Mouse (Mus musculus) hindbrain, embryonic 14.5 days (tissue): ENCODE data around the gene Myo16. TPM values are rescaled to one million over a fixed set of nuclear protein-coding genes. Genes with fewer than 3 reads are reported as not detected.

Experiments used
- ATAC-seq: fragments of 200-750 bp; cut with Nextera tagmentation; 2 replicates; pipeline ENCODE4 v1.8.0; 2017; ENCODE audit warnings: moderate number of reproducible peaks, mild to moderate bottlenecking, moderate TSS enrichment, moderate library complexity; ENCODE audit not compliant: low FRiP score
- DNase-seq: peaks from one replicate; pipeline ENCODE4 v3.0.0-alpha.2; 2015; ENCODE audit warnings: low spot score
- H3K27ac ChIP-seq: fragments of 300-500 bp; sonication (generic); 2 replicates; pipeline ENCODE4 v1.5.1; 2014; ENCODE audit warnings: mild to moderate bottlenecking, moderate library complexity
- H3K27me3 ChIP-seq: fragments of 300-500 bp; sonication (generic); 2 replicates; pipeline ENCODE4 v1.6.1; 2014; ENCODE audit warnings: mild to moderate bottlenecking, low read length, mixed read lengths; ENCODE audit not compliant: control insufficient read depth, insufficient read depth
- H3K36me3 ChIP-seq: fragments of 300-500 bp; sonication (generic); replicated peaks from 2 replicates; pipeline ENCODE4 v1.6.1; 2014; ENCODE audit not compliant: control insufficient read depth, insufficient read depth
- H3K4me1 ChIP-seq: fragments of 300-500 bp; sonication (generic); replicated peaks from 2 replicates; pipeline ENCODE4 v1.6.1; 2014; ENCODE audit warnings: antibody characterized with exemption, low read length, mixed read lengths; ENCODE audit not compliant: control insufficient read depth, insufficient read depth
- H3K4me2 ChIP-seq: fragments of 300-500 bp; sonication (generic); replicated peaks from 2 replicates; pipeline ENCODE4 v1.6.1; 2014; ENCODE audit warnings: mild to moderate bottlenecking, moderate library complexity
- H3K4me3 ChIP-seq: fragments of 300-500 bp; sonication (generic); replicated peaks from 2 replicates; pipeline ENCODE4 v1.5.1; 2014; ENCODE audit warnings: mild to moderate bottlenecking, low read length
- H3K9ac ChIP-seq: fragments of 300-500 bp; sonication (generic); 2 replicates; pipeline ENCODE4 v1.6.1; 2014
- H3K9me3 ChIP-seq: fragments of 300-500 bp; sonication (generic); 2 replicates; pipeline ENCODE4 v1.6.1; 2016; ENCODE audit warnings: low read length; ENCODE audit not compliant: control insufficient read depth
- WGBS: fragments of 180-500 bp; shearing (Covaris S2); extraction: QIAGEN DNeasy Blood & Tissue Kit; methylation state at CpG from one replicate; pipeline ENCODE4 v1.1.7; 2014; 5-methylcytosine and 5-hydroxymethylcytosine counted together
- polyA plus RNA-seq: library from polyadenylated mRNA; unstranded; fragments of >200 nt; fragmentation: Nextera tagmentation; extraction: Ambion mirVana; gene quantifications from 2 replicates; pipeline ENCODE4 v1.2.1, GENCODE M21; 2014

The Myo16 gene
- polyA plus RNA-seq, 1 experiment from 2014 or later, result 6.7 TPM

DNA sequence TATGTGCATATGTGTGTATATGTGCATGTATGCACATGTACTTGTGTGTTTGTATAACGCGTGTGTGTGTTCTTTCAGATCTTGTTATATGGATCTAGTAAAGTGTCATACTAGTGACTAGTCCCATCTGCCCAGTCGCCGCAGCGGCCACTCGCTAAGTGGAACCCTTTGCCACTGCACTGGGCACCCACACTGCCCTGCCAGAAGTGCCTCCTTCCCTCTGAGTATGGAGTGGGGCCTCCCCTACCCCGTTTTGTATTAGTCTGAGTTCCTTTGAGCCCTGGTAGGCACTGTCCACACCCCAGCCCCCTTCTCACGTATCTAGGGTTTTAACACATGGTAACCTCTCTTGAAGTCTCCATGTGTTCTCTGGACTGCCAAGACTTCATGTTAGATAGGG lies 264.3 kb downstream of the Myo16 start:
- Histone ChIP-seq H3K27me3 (no peaks in the 10 kb centered on the region), H3K36me3 (no peaks in the 10 kb centered on the region; the same call in 1 of the 2 replicates), H3K4me3 (no peak overlapping the region), H3K27ac (no peak overlapping the region), H3K4me2 (no peak overlapping the region), H3K9me3 (no peaks in the 10 kb centered on the region), H3K4me1 (peaks cover 7% of the 10 kb centered on the region; the same call in 1 of the 2 replicates), H3K9ac (no peak overlapping the region)
- 92% methylated on average over 8 of the region's 8 CpGs for WGBS
- ATAC-seq (no peak), DNase-seq (no peak)

- ATAC-seq (no peak), DNase-seq (no peak)
- Histone ChIP-seq H3K4me2 (no peak overlapping the region), H3K27me3 (no peaks in the 10 kb centered on the region), H3K4me1 (0 out of 2 replicates have a peak, but pooled peaks cover under 1% of the 10 kb centered on the region), H3K36me3 (no peaks in the 10 kb centered on the region), H3K9me3 (no peaks in the 10 kb centered on the region), H3K27ac (no peak overlapping the region), H3K9ac (no peak overlapping the region), H3K4me3 (no peak overlapping the region)
- 40% methylated on average over 7 of the region's 7 CpGs for WGBS
Measured at GRCm38 (mm10) chr8:10418971-10419370, 265.3 kb downstream of the Myo16 start.

DNA sequence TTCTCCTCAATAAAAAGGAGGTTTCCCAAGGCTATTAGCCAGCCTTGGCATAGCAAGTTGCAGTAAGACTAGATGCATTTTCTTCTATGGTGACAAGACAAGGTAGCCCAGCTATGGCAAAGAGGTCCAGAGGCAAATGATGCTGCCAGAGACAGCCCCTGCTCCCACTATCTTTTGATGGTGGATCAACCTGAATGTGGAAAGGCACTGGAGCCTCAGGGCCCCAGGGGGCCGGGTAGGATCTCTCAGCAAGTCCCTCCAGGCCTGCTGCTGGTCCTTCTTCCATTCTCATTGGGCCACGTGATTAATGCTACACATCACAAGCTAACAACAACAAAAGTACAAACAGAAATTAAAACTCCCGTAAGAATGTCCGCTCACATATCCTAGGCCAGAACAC lies 266.0 kb downstream of the Myo16 start:
- WGBS, result 86% methylated on average over 4 of the region's 4 CpGs
- no peak overlapping the region for H3K9ac ChIP-seq
- no peak overlapping the region for H3K4me2 ChIP-seq
- no peak overlapping the region for H3K4me3 ChIP-seq
- H3K27me3 ChIP-seq, result no peaks in the 10 kb centered on the region
- H3K27ac ChIP-seq, result no peak overlapping the region
- DNase-seq (no peak), ATAC-seq (no peak)
- H3K36me3 ChIP-seq, result no peaks in the 10 kb centered on the region
- H3K9me3 ChIP-seq, result no peaks in the 10 kb centered on the region
- no peaks in the 10 kb centered on the region for H3K4me1 ChIP-seq

GRCm38 (mm10) chr8:10420551-10420950 lies 266.8 kb downstream of the Myo16 start:
- no peak overlapping the region for H3K27ac ChIP-seq
- H3K9me3 ChIP-seq, result no peaks in the 10 kb centered on the region
- DNase-seq (no peak), ATAC-seq (no peak)
- H3K4me1 ChIP-seq, result no peaks in the 10 kb centered on the region
- H3K27me3 ChIP-seq, result no peaks in the 10 kb centered on the region
- H3K9ac ChIP-seq, result no peak overlapping the region
- H3K4me2 ChIP-seq, result no peak overlapping the region
- H3K4me3 ChIP-seq, result no peak overlapping the region
- no peaks in the 10 kb centered on the region for H3K36me3 ChIP-seq
- 81% methylated on average over 6 of the region's 6 CpGs for WGBS

GRCm38 (mm10) chr8:10421516-10422090 lies 267.9 kb downstream of the Myo16 start:
- Histone ChIP-seq H3K27me3 (no peaks in the 10 kb centered on the region), H3K4me1 (no peaks in the 10 kb centered on the region), H3K27ac (no peak overlapping the region), H3K4me3 (no peak overlapping the region), H3K4me2 (no peak overlapping the region), H3K36me3 (no peaks in the 10 kb centered on the region), H3K9ac (no peak overlapping the region), H3K9me3 (no peaks in the 10 kb centered on the region)
- no peak for DNase-seq
- no peak for ATAC-seq
- 79% methylated on average over 9 of the region's 9 CpGs for WGBS

DNA sequence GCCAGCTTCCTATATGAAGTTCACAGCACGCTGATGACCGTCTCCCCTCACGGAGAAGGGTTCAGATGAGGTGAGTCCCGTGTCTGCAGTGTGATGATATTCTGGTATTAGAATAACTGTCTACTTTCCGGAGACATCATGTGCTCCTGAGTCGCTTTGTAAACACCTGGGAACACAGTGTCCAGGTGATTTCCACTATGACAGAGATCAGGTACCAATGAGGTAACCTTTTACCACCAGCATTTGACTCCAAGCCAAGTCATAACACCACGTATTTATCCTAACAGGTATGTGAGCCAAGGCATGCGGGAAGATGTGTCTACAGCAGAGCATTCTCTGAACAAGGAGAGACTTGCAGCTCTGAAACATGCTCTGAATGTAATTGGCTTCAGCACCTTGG lies 281.8 kb downstream of the Myo16 start:
- no peaks in the 10 kb centered on the region for H3K9me3 ChIP-seq
- 86% methylated on average over 8 of the region's 8 CpGs for WGBS

GRCm38 (mm10) chr8:10438772-10439171 lies 285.1 kb downstream of the Myo16 start:
- Histone ChIP-seq H3K4me1 (peaks cover 17% of the 10 kb centered on the region), H3K4me3 (no peak overlapping the region), H3K36me3 (0 out of 2 replicates have a peak, but pooled peaks cover 8% of the 10 kb centered on the region), H3K4me2 (no peak overlapping the region), H3K27ac (no peak overlapping the region), H3K27me3 (no peaks in the 10 kb centered on the region), H3K9me3 (no peaks in the 10 kb centered on the region), H3K9ac (no peak overlapping the region)
- WGBS, result 16% methylated on average over 11 of the region's 11 CpGs
- peak; percentile 87 for DNase-seq
- ATAC-seq, result peak; percentile 48

More for the DNA sequence above, 281.8 kb downstream of the Myo16 start:
- Histone ChIP-seq H3K27me3 (no peaks in the 10 kb centered on the region), H3K27ac (no peak overlapping the region), H3K4me2 (no peak overlapping the region), H3K4me1 (peaks cover 17% of the 10 kb centered on the region), H3K36me3 (no peaks in the 10 kb centered on the region), H3K4me3 (no peak overlapping the region), H3K9ac (no peak overlapping the region)
- ATAC-seq (no peak), DNase-seq (no peak)

DNA sequence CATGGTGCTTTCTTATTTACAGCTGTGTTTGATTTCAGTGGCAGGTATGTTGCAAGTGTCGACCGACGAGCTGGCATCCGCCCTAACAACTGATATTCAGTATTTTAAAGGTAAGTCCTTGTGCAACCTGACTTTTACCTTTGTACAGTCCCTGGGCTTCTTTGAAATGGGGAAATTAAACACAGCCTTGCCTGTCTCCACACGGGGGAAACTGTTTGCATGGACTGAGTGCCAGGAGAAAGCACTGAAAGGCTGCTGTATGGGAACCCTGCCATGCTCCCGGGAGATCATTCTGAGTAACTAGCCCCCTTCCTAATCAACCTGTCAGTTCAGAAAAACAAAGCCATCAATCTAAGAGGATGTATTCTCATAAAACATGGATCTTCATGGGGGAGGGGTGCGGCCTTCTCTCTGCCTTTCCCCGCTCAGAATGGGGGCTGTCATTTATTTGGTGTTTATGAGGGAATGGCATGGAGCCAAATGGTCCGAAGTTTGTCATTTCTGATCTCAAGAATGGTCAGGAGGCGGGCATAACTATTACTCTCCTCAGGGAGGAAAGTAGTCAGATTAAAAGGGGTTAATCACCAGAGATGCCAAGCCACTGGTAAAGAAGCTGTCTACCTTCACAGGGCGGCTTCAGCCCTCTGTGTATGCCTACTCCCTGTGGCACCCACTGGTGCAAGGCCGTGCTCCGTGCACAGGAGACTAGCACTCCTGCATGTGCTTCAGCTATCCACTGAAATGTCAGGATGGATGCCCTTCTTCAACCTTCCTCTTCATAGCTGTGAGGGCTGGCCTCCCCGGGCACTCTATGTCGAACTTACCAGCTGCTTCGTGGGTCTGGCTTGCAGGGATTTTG lies 286.1 kb downstream of the Myo16 start:
- DNase-seq (peak; percentile 55), ATAC-seq (peak; percentile 43; the same call in 1 of the 2 replicates)
- Histone ChIP-seq H3K4me2 (no peak overlapping the region), H3K27ac (no peak overlapping the region), H3K9me3 (no peaks in the 10 kb centered on the region), H3K9ac (no peak overlapping the region), H3K4me3 (no peak overlapping the region), H3K36me3 (0 out of 2 replicates have a peak, but pooled peaks cover 8% of the 10 kb centered on the region), H3K27me3 (no peaks in the 10 kb centered on the region), H3K4me1 (peaks cover 17% of the 10 kb centered on the region)
- WGBS, result 54% methylated on average over 16 of the region's 16 CpGs

GRCm38 (mm10) chr8:10442562-10442961 lies 288.9 kb downstream of the Myo16 start:
- Histone ChIP-seq H3K9me3 (no peaks in the 10 kb centered on the region), H3K27ac (no peak overlapping the region), H3K9ac (no peak overlapping the region), H3K4me1 (peaks cover 17% of the 10 kb centered on the region), H3K36me3 (0 out of 2 replicates have a peak, but pooled peaks cover 8% of the 10 kb centered on the region), H3K4me2 (no peak overlapping the region), H3K27me3 (no peaks in the 10 kb centered on the region), H3K4me3 (no peak overlapping the region)
- WGBS, result 29% methylated on average over 3 of the region's 3 CpGs
- no peak for DNase-seq
- no peak for ATAC-seq
